Mouse (Mus musculus) forelimb bud, embryonic 11.5 days (tissue): ENCODE measurements around the gene Atxn7l3.

Source experiments
- DNase-seq: peaks from one replicate; pipeline ENCODE4 v3.0.0-alpha.2; 2012; ENCODE audit warnings: low read depth, low spot score

The Atxn7l3 gene

DNA sequence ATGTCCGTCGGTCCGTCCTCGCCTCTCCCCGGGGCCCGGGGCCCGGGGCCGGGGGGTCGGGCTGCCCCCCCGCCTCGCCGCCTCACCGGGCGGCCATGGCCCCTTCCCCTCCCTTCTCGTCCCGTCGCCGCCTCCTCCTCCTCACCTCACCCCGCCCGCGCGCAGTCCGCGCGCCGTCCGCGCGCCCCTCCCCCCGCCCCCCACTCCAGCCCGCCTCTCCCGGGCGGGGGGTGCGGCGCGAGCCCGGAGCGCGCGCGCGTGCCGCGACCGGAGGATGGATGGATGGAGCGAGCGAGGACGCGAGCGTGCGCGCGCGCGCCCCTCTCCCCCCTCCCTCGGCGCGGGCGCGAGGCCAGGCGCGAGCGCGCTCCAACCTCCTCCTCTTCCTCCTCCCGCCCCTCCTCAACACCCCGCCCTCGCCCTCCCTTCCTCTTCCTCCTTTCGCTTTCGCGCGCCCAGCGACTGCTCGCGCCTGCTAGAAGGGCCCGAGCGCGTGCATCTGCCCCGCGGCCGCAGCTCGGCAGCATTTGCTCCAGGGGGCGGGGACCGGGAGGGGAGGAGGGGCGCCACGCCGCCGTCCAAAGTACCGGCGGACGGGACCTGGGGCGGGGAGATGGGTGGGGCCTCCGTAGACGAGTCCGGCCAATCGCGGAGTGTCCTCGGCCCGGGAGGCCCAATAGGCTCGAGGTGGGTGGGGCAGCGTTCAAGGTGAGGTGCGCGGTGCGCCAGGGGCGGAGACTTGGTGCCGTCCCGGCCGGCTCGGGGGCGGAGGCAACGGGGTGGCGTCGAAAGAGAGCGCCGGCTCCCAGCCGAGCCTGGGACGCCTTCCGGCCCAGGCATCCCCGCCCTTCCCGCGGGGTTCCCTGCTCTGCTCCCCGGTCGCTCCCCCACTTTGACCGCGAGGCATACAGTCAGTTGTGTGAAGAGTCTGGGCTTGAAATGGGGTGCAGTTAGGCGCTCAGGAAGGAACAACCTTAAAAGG, at the start of gene Atxn7l3:
Atxn7l3 (minus strand) TSS at position 141 of the 982 bp plus-strand sequence.
- peak; percentile 97 for DNase-seq

DNA sequence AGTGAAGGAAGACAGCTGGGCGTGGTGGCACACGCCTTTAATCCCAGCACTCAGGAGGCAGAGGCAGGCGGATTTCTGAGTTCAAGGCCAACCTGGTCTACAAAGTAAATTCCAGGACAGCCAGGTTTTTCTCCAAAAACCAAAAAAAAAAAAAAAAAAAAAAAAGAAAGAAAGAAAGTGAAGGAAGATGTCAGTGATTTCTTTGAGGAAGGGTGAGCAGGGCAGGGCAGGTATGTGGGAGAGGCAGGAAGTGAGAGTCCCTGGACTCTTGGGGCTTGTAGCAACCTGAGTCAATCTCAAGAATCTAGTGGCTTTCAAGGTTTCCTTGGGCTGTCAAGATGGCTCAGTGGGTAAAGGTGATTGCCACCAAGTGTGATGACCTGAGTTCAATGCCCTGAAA, 48.0 kb upstream of the Atxn7l3 start:
- DNase-seq, result no peak

DNA sequence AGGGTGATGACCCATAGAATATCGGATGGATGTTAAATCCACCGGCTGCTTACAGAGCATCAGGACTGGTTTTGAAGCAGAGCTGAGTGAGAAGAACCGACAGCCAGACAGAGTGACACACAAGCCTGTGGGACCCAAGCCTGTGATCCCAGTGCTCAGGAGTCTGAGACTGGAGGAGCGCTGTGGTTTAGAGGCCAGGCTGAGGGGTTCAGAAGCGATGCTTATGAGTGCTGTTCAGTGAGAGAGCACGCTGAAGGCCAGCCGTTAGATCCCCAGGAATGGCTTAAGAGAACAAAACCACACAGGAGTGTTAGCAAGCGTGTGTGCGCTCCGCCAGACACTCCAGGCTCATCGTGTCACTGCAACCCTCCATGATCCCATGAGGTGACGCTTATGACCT, 46.3 kb upstream of the Atxn7l3 start:
- no peak for DNase-seq

- no peak for DNase-seq
Measured at GRCm38 (mm10) chr11:102341101-102341500, 44.7 kb upstream of the Atxn7l3 start.

DNA sequence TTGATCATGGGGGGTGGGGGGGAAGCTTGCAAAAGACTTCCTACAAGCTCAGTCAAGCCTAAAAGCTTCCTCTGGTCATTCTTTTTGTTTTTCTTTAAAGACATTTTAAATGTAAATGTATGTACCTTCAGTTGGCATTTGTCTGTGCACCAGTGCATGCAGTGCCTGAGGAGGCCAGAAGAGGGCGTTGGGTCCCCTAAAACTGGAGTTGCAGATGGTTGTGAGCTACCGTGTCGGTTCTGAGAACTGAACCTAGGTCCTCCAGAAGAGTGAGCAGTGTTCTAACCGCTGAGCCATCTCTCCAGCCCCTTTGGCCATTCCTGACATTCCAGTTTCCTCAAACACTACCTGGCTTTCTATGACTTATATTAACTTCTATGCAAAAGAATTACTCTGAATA, 43.2 kb upstream of the Atxn7l3 start:
- DNase-seq, result no peak

- DNase-seq, result no peak
Measured at GRCm38 (mm10) chr11:102339195-102339594, 42.8 kb upstream of the Atxn7l3 start.

GRCm38 (mm10) chr11:102338561-102338960, 42.1 kb upstream of the Atxn7l3 start:
- no peak for DNase-seq

- DNase-seq, result no peak
Measured at GRCm38 (mm10) chr11:102337921-102338320, 41.5 kb upstream of the Atxn7l3 start.

DNA sequence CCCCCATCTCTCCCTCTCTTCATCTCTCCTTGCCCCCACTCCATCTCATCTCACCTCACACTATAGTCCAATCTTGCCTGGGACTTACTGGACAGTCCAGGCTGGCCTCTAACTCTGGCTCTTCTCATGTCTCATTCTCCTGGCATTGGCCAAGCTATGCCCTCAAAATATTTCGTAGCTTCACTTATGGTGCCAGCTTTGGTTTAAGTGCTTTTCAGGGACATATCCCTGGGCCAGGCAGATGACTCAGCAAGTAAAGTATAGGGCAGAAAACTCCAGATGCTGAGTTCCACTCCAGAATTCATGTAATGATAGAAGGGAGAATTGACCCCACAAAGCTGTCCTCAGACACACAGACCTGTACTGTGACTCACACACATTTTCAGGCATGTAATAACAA, 39.8 kb upstream of the Atxn7l3 start:
- no peak for DNase-seq

DNA sequence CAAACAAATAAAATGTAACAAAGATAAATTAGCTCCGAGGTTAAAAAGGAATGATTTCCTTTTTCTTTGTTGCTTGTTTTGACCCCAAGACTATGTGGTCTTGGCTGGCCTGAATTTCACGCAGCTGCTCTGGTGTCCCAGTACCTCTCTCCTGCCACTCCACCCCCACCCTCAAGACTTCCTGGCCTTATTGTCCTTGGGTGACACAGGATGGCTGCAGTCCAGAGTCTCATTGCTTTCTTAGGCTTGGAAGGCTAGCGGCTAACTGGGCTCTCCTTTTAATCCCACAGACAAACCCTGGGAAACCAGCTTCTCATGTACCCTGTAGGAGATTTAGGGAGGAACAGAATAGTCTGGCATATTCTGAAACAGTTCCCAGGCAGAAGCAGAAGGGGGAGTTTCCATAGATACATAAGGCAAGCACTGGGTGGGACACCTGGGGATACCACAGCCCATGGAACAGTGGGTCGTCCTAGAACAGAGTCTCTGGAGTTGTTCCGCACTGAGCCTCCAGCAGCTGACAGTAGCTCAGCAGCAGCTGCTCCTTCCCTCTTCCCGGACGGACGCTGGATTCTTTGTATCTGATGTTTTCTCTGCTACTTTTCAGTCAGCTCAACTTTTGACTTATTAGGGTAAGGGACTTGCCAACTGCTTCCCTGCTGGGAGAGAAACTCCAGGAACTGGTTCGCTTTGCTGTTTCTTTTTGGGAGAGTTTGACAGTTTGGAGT, 38.7 kb upstream of the Atxn7l3 start:
- DNase-seq, result no peak

GRCm38 (mm10) chr11:102334010-102334409, 37.6 kb upstream of the Atxn7l3 start:
- no peak for DNase-seq

GRCm38 (mm10) chr11:102333061-102333460, 36.6 kb upstream of the Atxn7l3 start:
- no peak for DNase-seq

GRCm38 (mm10) chr11:102331806-102332205, 35.4 kb upstream of the Atxn7l3 start:
- DNase-seq, result no peak

GRCm38 (mm10) chr11:102330039-102330438, 33.6 kb upstream of the Atxn7l3 start:
- no peak for DNase-seq

DNA sequence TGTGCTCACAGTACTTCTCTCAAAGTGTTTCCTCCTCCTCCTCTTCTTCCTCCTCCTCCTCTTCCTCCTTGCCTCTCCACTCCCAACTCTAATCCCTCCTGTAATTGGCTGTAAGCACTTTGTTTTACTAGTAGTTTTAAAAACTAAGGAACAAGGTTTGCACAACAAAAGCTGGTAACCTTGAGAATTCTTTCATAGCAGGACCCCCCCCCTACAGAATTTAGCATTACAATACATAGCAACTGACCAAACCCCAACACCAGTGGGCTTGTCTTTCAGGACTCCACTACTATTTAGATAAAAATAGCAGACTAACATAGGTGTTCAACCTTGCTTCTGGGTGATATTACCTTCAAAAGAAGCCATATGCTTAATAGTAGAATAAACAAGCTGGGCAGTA, 33.1 kb upstream of the Atxn7l3 start:
- no peak for DNase-seq

DNA sequence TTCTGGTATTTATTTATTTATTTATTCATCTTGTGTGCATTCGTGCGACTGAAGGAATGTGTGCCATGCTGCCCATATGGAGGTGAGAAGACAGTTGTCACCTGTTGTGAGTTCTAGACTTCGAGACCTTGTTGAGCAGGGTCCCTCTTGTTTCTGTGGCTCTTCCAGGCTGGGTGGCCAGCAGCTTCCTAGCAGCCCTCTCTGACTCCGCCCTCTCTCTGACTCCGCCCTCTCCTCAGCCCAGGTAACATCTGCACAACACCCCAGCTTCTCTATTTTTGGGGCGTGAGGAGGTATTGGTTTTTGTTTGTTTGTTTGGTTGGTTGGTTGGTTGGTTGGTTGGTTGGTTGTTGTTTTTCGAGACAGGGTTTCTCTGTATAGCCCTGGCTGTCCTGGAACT, 31.4 kb upstream of the Atxn7l3 start:
- no peak for DNase-seq

DNA sequence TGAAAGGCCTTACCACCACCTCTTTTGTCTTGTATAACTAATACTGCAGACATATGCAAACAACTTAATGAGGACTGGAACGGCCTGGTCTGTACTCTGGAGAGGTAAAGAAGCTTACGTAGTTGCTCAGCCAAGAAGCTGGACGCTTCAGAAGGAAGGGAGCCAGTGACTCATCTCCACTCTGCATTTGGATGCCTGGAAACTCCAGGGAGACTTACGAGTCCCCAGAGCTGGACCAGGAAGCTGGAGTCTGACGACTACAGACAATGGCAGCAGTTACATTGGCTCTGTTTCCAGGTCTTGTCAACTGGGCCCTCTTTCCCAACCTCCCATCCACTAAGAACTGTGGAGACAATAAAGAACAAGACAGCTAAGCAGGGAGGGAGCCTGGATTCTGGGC, 30.8 kb upstream of the Atxn7l3 start:
- no peak for DNase-seq

DNA sequence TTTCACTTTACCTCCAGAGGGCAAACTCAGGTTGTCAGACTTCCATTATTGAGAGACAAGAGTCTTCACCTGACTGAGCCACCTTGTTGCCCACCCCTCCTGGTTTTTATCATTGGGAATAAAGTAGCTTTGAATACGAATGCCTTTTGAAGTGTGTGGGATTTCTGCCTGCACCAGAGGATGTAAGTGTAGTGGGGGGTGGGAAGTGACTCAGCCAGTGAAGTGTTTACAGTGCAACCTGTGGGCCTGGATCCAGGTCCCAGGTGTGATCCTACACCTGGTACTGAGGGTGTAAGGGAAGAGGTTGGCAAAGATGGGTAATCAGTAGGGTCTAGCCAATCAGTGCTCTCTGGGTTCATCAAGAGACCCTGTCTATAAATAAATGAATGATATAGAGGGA, 27.1 kb upstream of the Atxn7l3 start:
- DNase-seq, result no peak

- DNase-seq, result no peak
Measured at GRCm38 (mm10) chr11:102321931-102322330, 25.5 kb upstream of the Atxn7l3 start.

DNA sequence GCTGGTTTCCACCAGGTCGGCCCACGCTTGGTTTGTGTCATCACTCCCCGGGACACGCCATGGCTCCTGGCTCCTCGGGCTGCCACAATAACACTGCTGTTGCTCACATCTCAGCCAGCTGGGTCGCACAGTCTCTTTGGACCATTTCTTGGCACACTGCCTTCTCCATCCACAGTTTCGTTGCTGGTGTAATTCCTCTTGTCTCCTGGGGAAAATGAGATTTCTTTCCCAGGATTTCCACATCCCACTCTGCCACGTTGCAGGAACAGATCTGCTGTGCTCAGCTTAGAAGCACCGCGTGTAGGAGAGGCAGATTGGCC, 24.2 kb upstream of the Atxn7l3 start:
- peak; percentile 34 for DNase-seq

GRCm38 (mm10) chr11:102319941-102320685, 23.7 kb upstream of the Atxn7l3 start:
- peak; percentile 80 for DNase-seq

GRCm38 (mm10) chr11:102319410-102319792, 23.0 kb upstream of the Atxn7l3 start, which contains the start of gene Ubtf:
Gene Ubtf, minus strand, starts transcription at chr11:102319742.
- peak; percentile 63 for DNase-seq
